Mouse (Mus musculus) urinary bladder, adult 2 months (tissue): Measurements from ENCODE around the gene Ppp1r26. TPM values are rescaled to one million over a fixed set of nuclear protein-coding genes. Genes with fewer than 3 reads are reported as not detected.

Experiments used
- DNase-seq: peaks from one replicate; pipeline ENCODE4 v3.0.0; 2022; ENCODE audit warnings: low spot score
- polyA plus RNA-seq: library from polyadenylated mRNA; depleted of rRNA; stranded (reverse); fragments of >200 nt; gene quantifications from 2 replicates; pipeline ENCODE4 v1.2.3, GENCODE M21; 2012; rRNA removed

Gene Ppp1r26
- polyA plus RNA-seq, 1 experiment: 4.5 TPM

DNA sequence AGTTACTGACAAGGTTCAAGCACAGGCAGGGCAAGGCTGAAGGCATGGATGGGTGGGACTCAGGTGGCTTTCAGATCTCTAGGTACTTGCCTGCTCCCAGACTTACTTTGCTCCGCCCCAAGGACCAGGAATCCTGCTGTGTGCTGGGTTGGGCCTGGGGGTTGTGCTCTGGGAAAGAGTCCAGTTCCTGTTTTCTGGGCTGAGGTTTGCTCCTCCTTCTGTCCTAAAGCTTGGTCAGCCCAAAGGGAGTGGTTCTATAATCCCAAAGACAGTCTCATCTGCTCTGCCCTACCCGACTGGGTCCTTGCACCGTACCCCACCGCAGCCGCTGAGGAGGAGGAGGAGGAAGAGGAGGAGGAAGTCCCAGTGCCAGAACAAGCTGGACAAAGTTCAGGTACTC lies 50.1 kb downstream of the Ppp1r26 start, which contains the start of gene Gbgt1:
Gene Gbgt1, plus strand, starts transcription at position 221 of the 400 bp plus-strand sequence.
- DNase-seq: no peak

DNA sequence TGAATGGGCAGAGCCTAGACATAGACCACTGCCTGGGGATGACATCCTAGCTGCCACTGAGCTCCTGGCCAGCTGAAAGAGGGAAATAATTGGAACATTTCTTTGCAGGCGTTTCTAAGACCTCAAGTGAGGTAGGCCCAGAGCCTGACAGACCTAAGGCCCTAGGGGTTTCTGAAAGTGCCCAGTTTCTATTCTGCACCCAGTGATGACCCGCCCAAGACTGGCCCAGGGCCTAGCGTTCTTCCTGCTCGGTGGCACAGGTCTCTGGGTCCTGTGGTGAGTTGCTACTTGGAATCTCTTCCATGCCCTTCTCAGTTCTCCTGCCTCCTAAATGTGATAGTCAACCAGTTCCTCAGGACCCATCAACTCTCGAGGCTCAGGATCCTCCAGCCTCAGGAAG lies 51.0 kb downstream of the Ppp1r26 start:
- no peak for DNase-seq

GRCm38 (mm10) chr2:28498431-28498830 lies 51.8 kb downstream of the Ppp1r26 start:
- DNase-seq: no peak

DNA sequence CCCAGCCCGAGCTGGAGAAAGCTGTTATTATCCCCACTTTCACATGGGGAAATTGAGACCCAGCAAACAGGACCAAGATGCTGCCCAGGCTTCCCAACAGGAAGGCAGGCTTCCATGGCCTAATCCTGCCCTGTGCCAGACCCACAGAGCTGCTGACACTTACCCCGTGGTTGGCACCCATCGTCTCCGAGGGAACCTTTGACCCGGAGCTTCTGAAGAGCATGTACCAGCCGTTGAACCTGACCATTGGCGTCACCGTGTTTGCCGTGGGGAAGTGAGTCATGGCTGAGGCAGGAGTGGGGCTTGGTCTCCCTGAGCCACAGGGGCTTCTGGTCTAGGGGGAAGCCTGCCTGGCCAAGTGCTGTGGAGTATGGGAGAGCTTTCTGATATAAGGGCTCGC lies 56.4 kb downstream of the Ppp1r26 start:
- no peak for DNase-seq

DNA sequence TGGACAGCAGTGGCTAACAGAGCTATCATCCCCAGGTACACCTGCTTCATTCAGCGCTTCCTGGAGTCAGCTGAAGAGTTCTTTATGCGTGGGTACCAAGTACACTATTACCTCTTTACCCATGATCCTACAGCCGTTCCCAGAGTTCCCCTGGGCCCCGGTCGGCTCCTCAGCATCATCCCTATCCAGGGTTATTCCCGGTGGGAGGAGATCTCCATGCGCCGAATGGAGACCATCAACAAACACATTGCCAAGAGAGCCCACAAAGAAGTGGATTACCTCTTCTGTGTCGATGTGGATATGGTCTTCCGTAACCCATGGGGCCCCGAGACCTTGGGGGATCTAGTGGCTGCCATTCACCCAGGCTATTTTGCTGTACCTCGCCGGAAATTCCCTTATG lies 58.1 kb downstream of the Ppp1r26 start:
- DNase-seq: no peak

Other genes starting within 250 kb of the Ppp1r26 start
- gene 1700007K13Rik, start 19.5 kb downstream of the Ppp1r26 start, polyA plus RNA-seq: 1.8 and 2.2 TPM in 2 replicates
- 28.2 and 30.9 TPM in 2 replicates for gene Mrps2, start 21.3 kb downstream of the Ppp1r26 start, polyA plus RNA-seq
- gene Gbgt1, start 50.1 kb downstream of the Ppp1r26 start, polyA plus RNA-seq: 3.2 and 4.0 TPM in 2 replicates
- gene Gm10134, start 59.3 kb downstream of the Ppp1r26 start, polyA plus RNA-seq: 0.55 and 1.6 TPM in 2 replicates
- gene Ralgds, start 66.3 kb downstream of the Ppp1r26 start, polyA plus RNA-seq: 50.7 and 65.6 TPM in 2 replicates
- 0.07 and 0.44 TPM in 2 replicates for gene Cel, start 116.6 kb downstream of the Ppp1r26 start, polyA plus RNA-seq
- 21.3 and 21.7 TPM in 2 replicates for gene Gtf3c5, start 137.0 kb downstream of the Ppp1r26 start, polyA plus RNA-seq
- gene Gfi1b, start 175.2 kb downstream of the Ppp1r26 start, polyA plus RNA-seq: 0.10 and 0.16 TPM in 2 replicates
- 11.3 and 13.6 TPM in 2 replicates for gene Tsc1, start 194.4 kb downstream of the Ppp1r26 start, polyA plus RNA-seq